22 mouse cellular contexts compared by ENCODE assay signal in genomic region chr19:32528723-32529122, GRCm38 (mm10).
"Had no signal": no experiment of that assay in that cellular context is flagged by ENCODE, and none has a peak within 500 bp of the region (broad histone marks: within the 10 kb centered on the region; RNA-seq: fewer than 3 reads in every experiment).

No protein-coding gene starts in this region.

- DNase-seq: kidney, adult 18-20 months; kidney, adult 9 months; kidney, postnatal 14 days; kidney, postnatal 4 days; left cerebral cortex, postnatal 4 days; lung, adult 18-20 months; lung, postnatal 10 days; lung, postnatal 4 days; retina, postnatal 1 day; right cerebral cortex, postnatal 25 days; thymus, adult 2 months; thymus, postnatal 14 days; thymus, postnatal 4 days had no signal

- H3K9ac ChIP-seq: limb, embryonic 12.5 days; limb, embryonic 15.5 days; liver, embryonic 14.5 days; lung, embryonic 15.5 days; midbrain, embryonic 15.5 days; neural tube, embryonic 13.5 days had no signal

- ATAC-seq: inflammation-experienced regulatory T-cells, adult 6 months; midbrain, embryonic 15.5 days had no signal

- H3K27me3 ChIP-seq: limb, embryonic 12.5 days; limb, embryonic 15.5 days; lung, embryonic 15.5 days; midbrain, embryonic 15.5 days; neural tube, embryonic 13.5 days had no signal

- H3K27ac ChIP-seq: limb, embryonic 12.5 days; limb, embryonic 15.5 days; liver, embryonic 14.5 days; lung, embryonic 15.5 days; midbrain, embryonic 10.5 days; midbrain, embryonic 15.5 days; neural tube, embryonic 13.5 days had no signal

- H3K4me2 ChIP-seq: limb, embryonic 12.5 days; limb, embryonic 15.5 days; lung, embryonic 15.5 days; midbrain, embryonic 15.5 days; neural tube, embryonic 13.5 days had no signal

- H3K36me3 ChIP-seq: limb, embryonic 12.5 days; limb, embryonic 15.5 days; lung, embryonic 15.5 days; midbrain, embryonic 10.5 days; midbrain, embryonic 15.5 days; neural tube, embryonic 13.5 days had no signal

- H3K4me3 ChIP-seq: limb, embryonic 12.5 days; limb, embryonic 15.5 days; lung, embryonic 15.5 days; midbrain, embryonic 10.5 days; midbrain, embryonic 15.5 days; myocyte; neural tube, embryonic 13.5 days had no signal

- H3K9me3 ChIP-seq: limb, embryonic 12.5 days; limb, embryonic 15.5 days; lung, embryonic 15.5 days; midbrain, embryonic 10.5 days; midbrain, embryonic 15.5 days; neural tube, embryonic 13.5 days had no signal

- H3K4me1 ChIP-seq: lung, embryonic 15.5 days; midbrain, embryonic 15.5 days; neural tube, embryonic 13.5 days had no signal
